Mouse (Mus musculus): ENCODE results near the gene Tbc1d17.

The Tbc1d17 gene

GRCm38 (mm10) chr7:44824872-44825271 is 24.0 kb downstream of the Tbc1d17 start:
- DNase-seq (ENCODE audit: low spot score) = peak; percentile 84

GRCm38 (mm10) chr7:44823409-44823808 is 25.5 kb downstream of the Tbc1d17 start:
- peak; percentile 35 for DNase-seq (ENCODE audit: low spot score)

GRCm38 (mm10) chr7:44821666-44822448 is 27.0 kb downstream of the Tbc1d17 start:
- no peak for DNase-seq (ENCODE audit: low spot score)

- DNase-seq (ENCODE audit: low spot score) = no peak
These were observed 28.4 kb downstream of the Tbc1d17 start for GRCm38 (mm10) chr7:44820525-44820924.

GRCm38 (mm10) chr7:44819863-44820262 is 29.0 kb downstream of the Tbc1d17 start:
- DNase-seq (ENCODE audit: low spot score) = no peak

- no peak for DNase-seq (ENCODE audit: low spot score)
These were observed 29.5 kb downstream of the Tbc1d17 start for GRCm38 (mm10) chr7:44819391-44819790.

- no peak for DNase-seq (ENCODE audit: low spot score)
These were observed 30.1 kb downstream of the Tbc1d17 start for GRCm38 (mm10) chr7:44818751-44819235.

- DNase-seq (ENCODE audit: low spot score) = no peak
These were observed 30.7 kb downstream of the Tbc1d17 start for GRCm38 (mm10) chr7:44818164-44818563.

- DNase-seq (ENCODE audit: low spot score) = no peak
These were observed 31.4 kb downstream of the Tbc1d17 start for GRCm38 (mm10) chr7:44817441-44817840.

GRCm38 (mm10) chr7:44816470-44817021 is 32.3 kb downstream of the Tbc1d17 start, which contains the start of gene Atf5:
Atf5 (minus strand) TSS chr7:44816658.
- DNase-seq (ENCODE audit: low spot score) = peak; percentile 67

- peak; percentile 100 for DNase-seq (ENCODE audit: low spot score)
These were observed 33.0 kb downstream of the Tbc1d17 start, which contains the start of the genes Nup62 and Il4i1 for GRCm38 (mm10) chr7:44815721-44816469. Nup62 (plus strand) TSS chr7:44816088. Il4i1 (plus strand) TSS chr7:44816387.

GRCm38 (mm10) chr7:44814952-44815553 is 33.8 kb downstream of the Tbc1d17 start:
- peak; percentile 13 for DNase-seq (ENCODE audit: low spot score)

- DNase-seq (ENCODE audit: low spot score) = no peak
These were observed 34.5 kb downstream of the Tbc1d17 start for GRCm38 (mm10) chr7:44814423-44814822.

- DNase-seq (ENCODE audit: low spot score) = no peak
These were observed 34.9 kb downstream of the Tbc1d17 start for GRCm38 (mm10) chr7:44813985-44814384.

GRCm38 (mm10) chr7:44812651-44813325 is 36.1 kb downstream of the Tbc1d17 start:
- DNase-seq (ENCODE audit: low spot score) = no peak

- DNase-seq (ENCODE audit: low spot score) = no peak
These were observed 37.9 kb downstream of the Tbc1d17 start for GRCm38 (mm10) chr7:44810819-44811557.

GRCm38 (mm10) chr7:44810365-44810764 is 38.5 kb downstream of the Tbc1d17 start:
- DNase-seq (ENCODE audit: low spot score) = no peak

GRCm38 (mm10) chr7:44809466-44809865 is 39.4 kb downstream of the Tbc1d17 start:
- no peak for DNase-seq (ENCODE audit: low spot score)

GRCm38 (mm10) chr7:44808927-44809326 is 40.0 kb downstream of the Tbc1d17 start:
- no peak for DNase-seq (ENCODE audit: low spot score)

GRCm38 (mm10) chr7:44792781-44793180 is 56.1 kb downstream of the Tbc1d17 start:
- DNase-seq (ENCODE audit: low spot score) = no peak

GRCm38 (mm10) chr7:44790066-44790465 is 58.8 kb downstream of the Tbc1d17 start:
- no peak for DNase-seq (ENCODE audit: low spot score)
